Mouse (Mus musculus) embryo, embryonic 11 days (tissue): ENCODE measurements around the gene Agtrap.
"Not testable (repeated sequence)": the region's sequence is repeated elsewhere in the genome, so short reads cannot be mapped to it uniquely, and the experiment has no call there.

ENCODE experiments used
- DNase-seq: peaks from one replicate; pipeline ENCODE4 v3.0.0-alpha.2; 2015

Agtrap gene

DNA sequence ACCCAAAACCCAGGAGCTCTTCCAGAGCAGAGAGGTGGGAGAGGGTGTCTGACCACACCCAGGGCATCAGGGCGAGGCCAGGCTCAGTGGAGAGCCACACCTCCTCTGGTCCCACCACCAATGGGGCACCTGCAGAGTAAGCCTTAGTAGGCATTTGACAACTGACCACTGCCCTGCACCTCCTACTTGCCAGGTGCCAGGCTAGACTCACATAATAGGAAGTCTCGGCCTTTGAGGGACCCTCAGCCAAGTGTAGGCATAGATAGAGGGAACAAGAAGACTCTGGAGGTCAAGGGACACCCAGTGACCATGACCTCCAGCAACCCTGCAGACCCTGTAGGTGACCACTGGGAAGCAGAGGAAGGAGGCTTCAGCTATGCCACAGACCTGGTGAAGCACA is 43.7 kb downstream of the Agtrap start:
- no peak for DNase-seq

DNA sequence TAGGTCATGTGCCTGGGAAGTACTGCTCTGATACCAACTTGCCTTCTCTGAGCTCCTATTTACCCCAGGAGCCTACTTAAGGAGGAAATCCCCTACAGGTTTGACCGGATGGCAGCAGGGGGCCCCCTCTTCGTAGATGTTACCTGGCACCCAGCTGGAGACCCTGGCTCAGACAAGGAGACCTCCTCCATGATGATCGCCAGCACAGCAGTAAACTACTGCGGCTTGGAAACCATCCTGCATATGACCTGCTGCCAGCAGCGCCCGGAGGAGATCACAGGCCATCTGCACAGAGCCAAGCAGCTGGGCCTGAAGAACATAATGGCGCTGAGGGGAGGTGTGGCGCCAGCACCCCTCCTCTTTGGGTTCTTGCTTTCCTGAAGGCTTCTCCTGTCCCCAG is 44.5 kb downstream of the Agtrap start:
- DNase-seq = not testable (repeated sequence)

DNA sequence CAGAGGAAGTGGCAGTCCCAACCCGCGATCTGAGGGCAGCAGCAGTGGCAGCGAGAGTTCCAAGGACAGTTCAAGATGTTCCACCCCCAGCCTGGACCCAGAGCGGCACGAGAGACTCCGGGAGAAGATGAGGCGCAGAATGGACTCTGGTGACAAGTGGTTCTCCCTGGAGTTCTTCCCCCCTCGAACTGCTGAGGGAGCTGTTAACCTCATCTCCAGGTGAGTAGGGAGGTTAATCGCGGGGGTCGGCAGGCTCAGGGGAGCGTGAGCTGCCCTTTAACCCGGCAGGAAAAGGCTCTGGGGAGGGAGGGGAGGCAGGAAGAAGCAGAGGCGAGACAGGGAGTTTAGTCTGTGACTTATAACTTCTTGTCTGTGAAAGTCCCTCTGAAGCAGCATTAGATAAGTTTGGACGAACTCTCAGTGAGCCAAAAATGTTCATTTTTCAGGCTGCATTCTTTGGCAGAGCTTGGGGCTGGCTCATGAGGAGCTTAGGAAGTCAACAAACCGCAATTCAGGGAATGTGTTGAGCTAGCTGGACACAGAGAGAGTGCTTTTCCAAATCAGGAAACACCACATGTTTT is 46.1 kb downstream of the Agtrap start:
- DNase-seq = peak; percentile 43

DNA sequence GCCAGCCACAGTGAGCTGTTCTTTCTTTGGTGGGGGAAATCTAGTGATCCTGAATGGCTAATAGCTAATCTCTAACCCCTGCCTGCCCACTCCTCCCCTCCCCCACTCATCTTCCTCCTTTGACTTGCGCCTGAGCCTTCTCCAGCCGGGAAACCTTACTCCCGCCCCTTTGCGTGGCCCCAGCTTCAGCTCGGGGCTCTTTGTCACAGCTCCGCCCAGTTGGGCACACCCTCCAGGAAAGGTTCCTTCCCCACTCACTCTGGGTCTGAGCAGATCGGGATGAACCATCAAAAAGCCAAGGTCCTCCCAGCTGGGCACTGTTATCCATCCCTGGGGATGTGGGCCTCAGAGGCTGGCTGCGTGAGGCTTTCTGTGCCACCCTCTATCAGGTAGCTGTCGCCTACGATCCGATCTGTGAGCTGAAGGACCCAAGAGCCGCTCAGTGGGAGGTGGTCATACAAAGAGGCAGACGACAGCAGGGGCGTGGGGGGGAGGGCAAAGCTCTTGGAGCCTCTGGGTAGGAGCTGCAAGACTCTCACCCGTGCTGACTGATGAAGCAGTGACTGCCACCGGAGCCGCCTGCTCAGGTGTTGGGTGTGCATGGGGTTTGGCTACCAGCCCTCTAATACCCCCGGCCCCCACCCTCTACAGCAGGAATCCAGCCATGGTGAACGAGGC is 46.8 kb downstream of the Agtrap start:
- DNase-seq = peak; percentile 89

DNA sequence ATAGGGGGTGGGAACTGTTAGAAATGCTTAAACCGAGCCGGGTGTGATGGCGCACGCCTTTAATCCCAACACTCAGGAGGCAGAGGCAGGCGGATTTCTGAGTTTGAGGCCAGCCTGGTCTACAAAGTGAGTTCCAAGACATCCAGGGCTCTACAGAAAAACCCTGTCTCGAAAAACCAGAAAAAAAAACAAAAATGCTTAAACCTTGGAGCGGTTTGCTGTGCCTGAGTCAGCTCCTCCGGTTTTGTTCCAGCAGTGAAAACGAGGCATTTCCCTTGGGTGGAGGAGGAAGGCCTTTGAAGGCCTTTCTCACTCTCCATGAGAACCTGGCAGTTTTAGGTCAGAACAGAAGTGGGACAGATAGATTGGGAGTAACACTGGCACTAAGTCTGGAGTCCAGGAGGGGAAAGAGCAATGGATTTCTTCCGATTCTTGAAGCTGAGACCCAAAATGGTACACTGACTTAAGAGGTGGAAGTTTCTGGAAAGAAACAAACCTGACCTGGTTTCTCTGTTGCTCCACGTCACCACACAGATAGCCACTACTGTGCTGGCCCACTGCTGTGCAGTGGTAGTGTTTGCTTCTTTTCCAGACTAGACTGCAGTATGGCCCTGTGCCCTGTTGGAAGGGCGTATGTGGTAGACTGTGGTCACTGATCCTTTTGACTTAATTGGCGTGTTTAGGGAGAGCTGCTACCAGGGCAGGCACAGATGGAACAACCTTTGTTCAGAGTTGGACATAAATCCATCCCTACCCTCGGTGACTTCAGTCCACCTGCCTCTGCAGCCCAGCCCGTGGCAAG is 47.6 kb downstream of the Agtrap start:
- DNase-seq = no peak

DNA sequence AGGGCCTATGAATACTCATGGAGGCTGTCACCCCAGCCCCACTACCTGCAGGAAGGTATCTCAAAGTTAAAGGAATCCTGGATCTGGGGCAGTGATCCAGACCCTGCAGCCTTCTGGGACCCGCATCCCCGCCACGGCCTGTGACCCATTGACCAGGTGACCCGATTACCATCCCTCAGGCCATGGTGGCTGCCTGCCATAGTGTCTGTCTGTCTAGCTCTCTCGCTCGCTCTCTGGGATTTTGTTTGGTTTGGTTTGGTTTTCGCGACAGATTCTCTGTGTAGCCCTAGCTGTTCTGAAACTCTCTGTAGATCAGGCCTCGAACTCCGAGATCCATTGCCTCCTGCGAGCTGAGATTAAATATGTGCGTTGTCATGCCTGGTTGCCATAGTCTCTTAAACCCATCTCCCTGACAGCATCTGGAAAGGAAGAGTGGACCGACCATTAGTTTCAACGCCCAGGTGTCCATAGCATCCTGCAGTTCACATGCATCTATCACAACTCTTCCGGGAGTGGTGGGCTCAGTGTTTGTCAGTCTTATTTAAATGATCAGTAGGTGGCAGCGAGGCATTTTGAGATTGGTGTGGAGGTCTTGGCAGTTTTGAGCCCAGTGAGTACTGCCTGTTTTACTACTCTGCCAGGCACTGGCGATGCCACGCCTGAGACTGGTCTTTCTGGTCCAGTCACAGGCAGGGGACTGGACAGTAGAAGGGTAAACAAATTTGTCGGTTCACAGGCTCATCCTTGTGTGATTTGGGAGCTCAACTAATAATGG is 48.4 kb downstream of the Agtrap start:
- no peak for DNase-seq

DNA sequence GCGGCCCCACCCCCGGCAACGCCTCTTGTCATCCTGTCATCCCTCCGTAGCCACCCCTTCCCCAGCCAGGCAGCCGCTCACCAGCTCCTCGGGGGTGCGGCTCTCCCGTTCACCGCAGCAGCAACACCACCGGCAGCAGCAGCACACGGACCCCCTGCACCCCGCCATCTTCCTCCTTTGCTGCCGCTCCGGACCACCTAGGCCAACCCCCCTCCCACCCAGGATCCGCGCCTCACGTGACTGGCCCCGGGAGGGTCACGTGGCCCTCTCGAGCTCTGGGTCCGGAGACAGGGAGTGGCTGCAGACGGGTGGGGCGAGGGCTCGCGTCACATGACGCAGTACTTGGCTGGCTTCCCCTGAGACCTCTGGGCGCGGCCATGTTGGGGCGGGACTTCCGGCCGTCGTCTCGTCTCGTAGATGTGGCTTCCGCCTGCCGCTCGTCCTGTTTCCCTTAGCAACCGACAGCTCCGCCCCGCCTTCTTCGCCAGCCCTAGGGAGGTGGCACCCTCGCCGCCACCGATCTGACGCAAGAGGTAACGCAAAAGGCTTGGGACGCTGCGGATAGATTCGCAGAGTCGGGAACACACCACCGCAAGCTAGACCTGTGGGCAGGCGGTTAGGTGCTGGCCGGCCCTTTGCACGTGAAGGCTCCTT is 49.1 kb downstream of the Agtrap start, which contains the start of the genes Clcn6 and Mthfr:
Clcn6 (minus strand) TSS at position 222 of the 654 bp plus-strand sequence.
Mthfr (plus strand) TSS at position 478 of the 654 bp plus-strand sequence.
- DNase-seq = peak; percentile 100

DNA sequence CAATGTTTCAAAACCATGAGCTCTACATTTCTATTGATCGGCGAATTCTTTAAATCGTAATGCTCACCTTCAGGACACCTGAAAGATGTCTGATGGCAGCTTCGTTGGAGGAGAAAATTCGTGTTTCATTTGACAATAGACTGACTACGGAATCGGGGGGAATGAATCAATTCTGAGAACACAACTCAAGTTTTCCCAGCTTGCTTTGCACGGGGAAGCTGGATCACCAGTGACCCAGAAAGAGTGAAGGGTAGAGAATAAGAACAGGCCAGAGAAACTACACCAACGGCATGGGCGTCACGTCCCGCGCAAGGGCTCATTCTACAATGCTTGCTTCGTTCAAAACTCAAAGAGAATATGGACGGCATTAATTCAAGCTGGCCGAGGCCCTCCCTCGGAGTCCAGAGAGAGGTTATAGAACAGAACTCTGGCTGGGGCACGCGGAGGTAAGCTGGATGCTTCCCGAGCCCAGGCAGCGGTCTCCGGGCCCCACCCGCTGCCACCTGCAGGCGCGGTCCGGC is 49.7 kb downstream of the Agtrap start:
- DNase-seq = no peak

DNA sequence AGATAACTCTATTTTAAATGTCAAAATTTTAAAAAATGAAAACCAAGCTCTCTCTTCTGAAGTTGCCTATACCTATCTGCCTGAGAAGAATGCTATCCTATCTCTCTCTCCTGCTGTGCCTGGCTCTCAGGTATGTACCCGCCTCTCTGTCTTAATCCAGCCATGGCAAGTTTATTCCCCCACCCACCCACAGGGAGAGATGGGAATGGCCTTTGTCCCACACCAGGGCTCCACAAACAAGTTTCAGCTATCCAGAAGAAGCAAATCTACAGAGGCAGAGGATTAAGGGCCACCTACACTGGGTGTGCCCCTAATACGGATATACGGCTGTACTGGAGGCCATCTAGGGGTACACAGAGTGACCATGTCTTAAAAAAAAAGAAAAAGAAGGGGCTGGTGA is 52.4 kb downstream of the Agtrap start:
- DNase-seq = no peak

DNA sequence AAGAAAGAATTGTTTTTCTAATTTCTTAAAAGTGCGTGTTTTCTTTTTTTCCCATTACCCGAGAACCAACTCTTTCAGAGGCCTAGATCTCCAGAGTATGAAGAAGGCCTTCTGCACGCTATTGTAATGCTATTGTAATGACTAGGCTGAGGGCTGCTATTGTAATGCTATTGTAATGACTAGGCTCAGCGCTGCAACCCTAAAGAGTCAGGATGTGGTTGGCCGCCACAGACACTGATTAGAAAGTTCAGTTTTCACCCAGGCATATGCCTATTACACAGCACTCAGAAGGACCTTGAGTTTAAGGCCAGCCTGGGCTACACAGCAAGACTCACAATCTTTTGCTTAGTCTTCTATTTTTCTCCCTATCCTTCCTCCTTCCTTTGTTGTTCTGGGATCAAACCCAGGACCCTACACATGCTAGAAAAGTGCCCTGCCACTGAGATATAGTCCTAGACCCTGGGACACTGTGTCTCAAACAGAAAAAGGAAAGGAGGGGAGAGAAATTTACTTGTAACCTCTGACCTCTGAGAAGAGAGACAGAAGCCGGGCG is 53.9 kb downstream of the Agtrap start:
- no peak for DNase-seq

DNA sequence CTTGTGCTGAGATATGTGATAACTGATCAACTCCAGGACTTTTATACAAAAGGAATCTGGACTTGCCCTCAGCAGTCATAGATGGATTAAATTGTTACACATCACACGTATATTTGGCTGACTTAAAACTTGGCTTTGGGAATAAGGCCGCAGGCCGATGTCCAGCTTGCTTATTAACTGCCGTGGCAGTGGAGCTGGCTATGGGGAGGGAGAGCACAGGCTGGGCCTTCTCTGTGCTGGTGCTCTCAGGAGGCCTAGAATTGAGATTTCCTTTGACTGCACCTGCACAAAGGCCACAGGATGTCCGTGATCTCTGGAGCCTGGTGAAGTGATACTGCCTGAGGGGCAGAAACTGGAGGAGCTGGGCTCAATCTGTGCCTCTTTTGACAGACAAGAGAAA is 57.3 kb downstream of the Agtrap start:
- no peak for DNase-seq

DNA sequence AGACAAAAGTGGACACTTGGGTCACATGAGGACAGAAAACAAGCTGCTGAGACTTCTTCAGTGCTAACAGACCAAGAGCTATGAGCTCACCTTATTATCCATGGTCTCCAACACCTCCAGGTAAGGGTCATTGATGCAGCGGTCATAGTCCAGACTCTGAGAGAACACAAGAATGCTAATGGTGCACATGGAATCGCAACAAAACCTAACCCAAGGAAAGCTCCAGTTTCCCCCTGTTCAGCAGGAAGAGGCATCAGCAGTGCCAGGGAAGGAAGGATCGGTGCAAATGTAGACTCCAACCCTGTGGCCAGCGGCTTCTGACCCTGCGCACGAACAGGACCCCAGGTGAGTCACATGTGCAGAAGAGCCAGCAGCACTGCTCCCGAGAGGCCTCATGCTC is 58.5 kb downstream of the Agtrap start:
- no peak for DNase-seq
